Mouse (Mus musculus): ENCODE results near the gene Ppard. TPM values are rescaled to one million over a fixed set of nuclear protein-coding genes. Genes with fewer than 3 reads are reported as not detected.

The Ppard gene
- polyA plus RNA-seq, 1 experiment from 2014 or later: 2.9 TPM

GRCm38 (mm10) chr17:28244214-28244613 lies 11.7 kb downstream of the Ppard start:
- WGBS: 84% methylated on average over 6 of the region's 6 CpGs
- no peaks in the 10 kb centered on the region for H3K27me3 ChIP-seq
- no peaks in the 10 kb centered on the region for H3K9me3 ChIP-seq
- no peak overlapping the region for H3K4me3 ChIP-seq
- H3K4me2 ChIP-seq: no peak overlapping the region
- 0 out of 2 replicates have a peak, but pooled peaks cover 5% of the 10 kb centered on the region for H3K36me3 ChIP-seq
- no peak for ATAC-seq (ENCODE audit: borderline replicate concordance, extremely low read depth, low FRiP score, low TSS enrichment)
- H3K27ac ChIP-seq: peak overlapping the region; percentile 27
- peaks cover 52% of the 10 kb centered on the region for H3K4me1 ChIP-seq
- no peak overlapping the region for H3K9ac ChIP-seq

DNA sequence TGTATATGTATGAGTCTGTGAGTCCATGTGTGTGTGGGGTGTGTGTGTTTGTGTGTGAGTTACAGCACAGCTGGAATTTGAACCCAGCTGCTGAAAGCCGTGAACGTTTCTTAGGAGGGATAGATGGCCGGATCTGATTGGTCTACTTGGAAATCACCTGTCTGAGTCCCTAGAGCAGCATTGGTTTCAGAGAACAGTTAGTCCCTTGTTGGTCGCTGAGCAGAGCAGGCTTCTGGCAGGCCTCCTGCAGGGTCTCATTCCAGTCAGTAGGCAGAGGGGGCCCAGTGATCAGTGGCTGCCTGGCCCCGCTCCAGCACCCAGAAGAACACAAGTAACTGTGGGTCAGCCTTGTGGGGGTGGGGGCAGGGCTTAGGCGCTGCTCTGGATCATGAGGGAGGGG lies 12.2 kb downstream of the Ppard start:
- WGBS: 28% methylated on average over 6 of the region's 6 CpGs
- no peaks in the 10 kb centered on the region for H3K9me3 ChIP-seq
- no peak overlapping the region for H3K4me3 ChIP-seq
- H3K27me3 ChIP-seq: no peaks in the 10 kb centered on the region
- peak; percentile 24; the same call in 1 of the 2 replicates for ATAC-seq (ENCODE audit: borderline replicate concordance, extremely low read depth, low FRiP score, low TSS enrichment)
- no peak overlapping the region for H3K4me2 ChIP-seq
- 0 out of 2 replicates have a peak, but pooled peaks cover 5% of the 10 kb centered on the region for H3K36me3 ChIP-seq
- no peak overlapping the region for H3K9ac ChIP-seq
- peak overlapping the region; percentile 27 for H3K27ac ChIP-seq
- peaks cover 56% of the 10 kb centered on the region for H3K4me1 ChIP-seq

DNA sequence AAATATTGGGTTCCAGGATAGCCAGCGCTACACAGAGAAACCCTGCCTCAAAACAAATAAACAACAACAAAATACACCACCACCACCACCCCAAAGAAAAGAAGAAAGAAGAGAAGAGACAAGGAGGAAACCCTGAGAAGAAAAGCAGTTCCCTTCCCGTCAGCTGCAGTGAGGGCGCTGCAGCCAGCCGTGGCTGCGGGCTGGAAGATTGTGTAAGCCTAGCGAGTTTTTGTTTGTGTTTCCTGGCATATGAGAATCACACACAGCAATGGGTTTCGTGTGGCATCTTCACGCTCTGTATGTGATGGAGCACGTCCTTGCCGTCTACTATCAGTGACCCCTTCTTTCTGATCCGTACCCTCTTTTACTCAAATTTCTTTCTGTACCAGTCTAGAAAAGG lies 14.1 kb downstream of the Ppard start:
- no peak overlapping the region for H3K4me3 ChIP-seq
- no peaks in the 10 kb centered on the region for H3K27me3 ChIP-seq
- no peaks in the 10 kb centered on the region for H3K9me3 ChIP-seq
- no peak overlapping the region for H3K9ac ChIP-seq
- no peak overlapping the region for H3K27ac ChIP-seq
- H3K36me3 ChIP-seq: no peaks in the 10 kb centered on the region
- peaks cover 56% of the 10 kb centered on the region for H3K4me1 ChIP-seq
- 57% methylated on average over 11 of the region's 11 CpGs for WGBS
- H3K4me2 ChIP-seq: no peak overlapping the region
- no peak for ATAC-seq (ENCODE audit: borderline replicate concordance, extremely low read depth, low FRiP score, low TSS enrichment)

DNA sequence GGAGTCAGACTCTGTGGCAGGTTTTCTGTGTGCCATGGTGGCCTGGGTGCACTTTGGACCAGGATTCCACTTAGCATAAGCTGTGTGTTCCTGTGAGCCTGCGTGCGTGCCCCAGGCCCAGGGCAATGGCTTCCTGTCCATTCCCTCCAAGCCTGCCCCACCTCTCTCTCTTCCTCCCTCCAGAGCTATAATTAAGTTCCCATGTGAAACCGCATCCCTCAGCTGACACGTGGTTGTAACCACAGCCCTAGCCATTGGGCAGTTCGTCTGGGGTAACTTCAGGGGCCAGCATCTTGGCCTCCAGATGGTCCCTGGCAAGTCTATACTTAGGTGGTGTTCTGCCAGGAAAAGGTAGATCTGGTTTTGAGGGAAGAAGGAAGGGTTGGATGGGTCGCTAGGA lies 15.1 kb downstream of the Ppard start:
- no peak overlapping the region for H3K4me2 ChIP-seq
- H3K27ac ChIP-seq: no peak overlapping the region
- no peak for ATAC-seq (ENCODE audit: borderline replicate concordance, extremely low read depth, low FRiP score, low TSS enrichment)
- H3K27me3 ChIP-seq: no peaks in the 10 kb centered on the region
- no peak overlapping the region for H3K4me3 ChIP-seq
- peaks cover 56% of the 10 kb centered on the region for H3K4me1 ChIP-seq
- 52% methylated on average over 6 of the region's 6 CpGs for WGBS
- no peaks in the 10 kb centered on the region for H3K9me3 ChIP-seq
- no peak overlapping the region for H3K9ac ChIP-seq
- no peaks in the 10 kb centered on the region for H3K36me3 ChIP-seq

- WGBS: 45% methylated on average over 12 of the region's 12 CpGs
- Histone ChIP-seq H3K27me3 (no peaks in the 10 kb centered on the region), H3K27ac (no peak overlapping the region), H3K4me2 (no peak overlapping the region), H3K9me3 (no peaks in the 10 kb centered on the region), H3K4me1 (peaks cover 55% of the 10 kb centered on the region), H3K36me3 (no peaks in the 10 kb centered on the region), H3K9ac (no peak overlapping the region), H3K4me3 (no peak overlapping the region)
- ATAC-seq (ENCODE audit: borderline replicate concordance, extremely low read depth, low FRiP score, low TSS enrichment): no peak
Observed at GRCm38 (mm10) chr17:28249062-28249461, 16.6 kb downstream of the Ppard start.

- H3K4me3 ChIP-seq: no peak overlapping the region
- WGBS: 70% methylated on average over 12 of the region's 12 CpGs
- H3K9me3 ChIP-seq: no peaks in the 10 kb centered on the region
- no peak overlapping the region for H3K4me2 ChIP-seq
- H3K36me3 ChIP-seq: no peaks in the 10 kb centered on the region
- H3K9ac ChIP-seq: no peak overlapping the region
- no peaks in the 10 kb centered on the region for H3K27me3 ChIP-seq
- H3K4me1 ChIP-seq: peaks cover 60% of the 10 kb centered on the region
- ATAC-seq (ENCODE audit: borderline replicate concordance, extremely low read depth, low FRiP score, low TSS enrichment): no peak
- 0 out of 2 replicates have a peak overlapping the region, but pooled peaks have one; percentile 6 for H3K27ac ChIP-seq
Observed at GRCm38 (mm10) chr17:28251579-28252280, 19.2 kb downstream of the Ppard start.

GRCm38 (mm10) chr17:28252281-28252648 lies 19.8 kb downstream of the Ppard start:
- 0 out of 2 replicates have a peak, but pooled peaks have one; percentile 21 for ATAC-seq (ENCODE audit: borderline replicate concordance, extremely low read depth, low FRiP score, low TSS enrichment)
- H3K36me3 ChIP-seq: no peaks in the 10 kb centered on the region
- H3K9ac ChIP-seq: no peak overlapping the region
- H3K27ac ChIP-seq: no peak overlapping the region
- H3K4me3 ChIP-seq: no peak overlapping the region
- WGBS: 73% methylated on average over 5 of the region's 5 CpGs
- peaks cover 62% of the 10 kb centered on the region for H3K4me1 ChIP-seq
- H3K9me3 ChIP-seq: no peaks in the 10 kb centered on the region
- no peak overlapping the region for H3K4me2 ChIP-seq
- no peaks in the 10 kb centered on the region for H3K27me3 ChIP-seq

- Histone ChIP-seq H3K4me3 (no peak overlapping the region), H3K9ac (no peak overlapping the region), H3K27ac (peak overlapping the region; percentile 29), H3K36me3 (no peaks in the 10 kb centered on the region), H3K4me1 (peaks cover 57% of the 10 kb centered on the region), H3K9me3 (no peaks in the 10 kb centered on the region), H3K4me2 (no peak overlapping the region), H3K27me3 (no peaks in the 10 kb centered on the region)
- 44% methylated on average over 7 of the region's 7 CpGs for WGBS
- ATAC-seq (ENCODE audit: borderline replicate concordance, extremely low read depth, low FRiP score, low TSS enrichment): peak; percentile 29; the same call in 1 of the 2 replicates
Observed at GRCm38 (mm10) chr17:28253216-28253615, 20.7 kb downstream of the Ppard start.

- no peak overlapping the region for H3K4me3 ChIP-seq
- no peak overlapping the region for H3K27ac ChIP-seq
- peaks cover 44% of the 10 kb centered on the region for H3K4me1 ChIP-seq
- 54% methylated on average over 4 of the region's 4 CpGs for WGBS
- no peak overlapping the region for H3K4me2 ChIP-seq
- no peaks in the 10 kb centered on the region for H3K9me3 ChIP-seq
- no peaks in the 10 kb centered on the region for H3K27me3 ChIP-seq
- H3K36me3 ChIP-seq: peaks cover 5% of the 10 kb centered on the region; the same call in 1 of the 2 replicates
- H3K9ac ChIP-seq: no peak overlapping the region
- ATAC-seq (ENCODE audit: borderline replicate concordance, extremely low read depth, low FRiP score, low TSS enrichment): no peak
Observed at GRCm38 (mm10) chr17:28254804-28255203, 22.3 kb downstream of the Ppard start.

DNA sequence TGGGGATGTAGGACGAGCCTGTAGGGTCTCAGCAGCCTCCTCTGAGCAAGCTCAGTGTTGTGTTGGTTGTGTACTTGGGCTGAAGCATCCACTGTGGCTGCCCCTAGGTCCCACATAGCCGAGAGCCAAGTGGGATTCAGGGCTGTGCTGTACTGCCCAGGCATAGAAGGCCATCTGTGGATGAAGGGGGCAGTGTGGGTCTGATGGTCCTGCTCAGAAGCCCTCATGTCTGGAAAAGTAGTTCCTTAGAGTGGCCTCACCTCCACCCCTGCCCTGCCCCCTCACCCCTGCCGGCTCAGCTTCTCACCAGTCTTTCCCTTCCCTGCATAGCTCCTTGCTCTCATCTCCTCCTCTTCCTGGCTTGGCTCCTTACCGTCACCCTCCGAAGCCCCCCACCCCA lies 23.2 kb downstream of the Ppard start:
- Histone ChIP-seq H3K36me3 (peaks cover 5% of the 10 kb centered on the region; the same call in 1 of the 2 replicates), H3K4me3 (no peak overlapping the region), H3K9me3 (no peaks in the 10 kb centered on the region), H3K27ac (peak overlapping the region; percentile 62; the same call in 1 of the 2 replicates), H3K9ac (peak overlapping the region; percentile 4; the same call in 1 of the 2 replicates), H3K4me1 (peaks cover 44% of the 10 kb centered on the region), H3K27me3 (no peaks in the 10 kb centered on the region), H3K4me2 (no peak overlapping the region)
- no peak for ATAC-seq (ENCODE audit: borderline replicate concordance, extremely low read depth, low FRiP score, low TSS enrichment)
- 30% methylated on average over 5 of the region's 5 CpGs for WGBS

GRCm38 (mm10) chr17:28256651-28257328 lies 24.3 kb downstream of the Ppard start:
- peak; percentile 70; the same call in 1 of the 2 replicates for ATAC-seq (ENCODE audit: borderline replicate concordance, extremely low read depth, low FRiP score, low TSS enrichment)
- Histone ChIP-seq H3K4me2 (peak overlapping the region; percentile 27; the same call in 1 of the 2 replicates), H3K4me3 (no peak overlapping the region), H3K4me1 (peaks cover 39% of the 10 kb centered on the region), H3K27me3 (no peaks in the 10 kb centered on the region), H3K9ac (no peak overlapping the region; the same call in 1 of the 2 replicates), H3K27ac (peak overlapping the region; percentile 62), H3K36me3 (peaks cover 5% of the 10 kb centered on the region; the same call in 1 of the 2 replicates), H3K9me3 (no peaks in the 10 kb centered on the region)
- 26% methylated on average over 13 of the region's 13 CpGs for WGBS

DNA sequence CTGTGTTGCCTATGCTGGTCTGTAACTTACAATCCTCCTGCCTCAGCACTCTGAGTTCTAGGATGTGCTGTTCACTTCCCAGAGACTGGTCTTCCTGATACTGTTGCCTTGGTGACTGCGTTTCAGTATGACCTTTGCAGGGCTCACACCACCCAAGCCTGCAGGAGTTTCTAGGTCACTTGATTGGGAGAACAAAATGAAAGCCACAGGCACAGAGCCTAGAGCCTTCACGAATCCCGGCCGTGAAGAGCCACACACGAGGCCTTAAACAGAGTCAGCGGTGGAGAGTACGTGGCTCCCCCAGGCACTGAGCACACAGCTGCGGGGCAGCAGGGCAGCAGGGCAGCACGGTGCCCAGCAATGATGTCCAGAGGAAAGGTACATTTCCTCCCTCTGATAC lies 25.8 kb downstream of the Ppard start:
- Histone ChIP-seq H3K9me3 (no peaks in the 10 kb centered on the region), H3K27ac (no peak overlapping the region), H3K4me3 (no peak overlapping the region), H3K9ac (no peak overlapping the region), H3K27me3 (no peaks in the 10 kb centered on the region), H3K36me3 (peaks cover 5% of the 10 kb centered on the region; the same call in 1 of the 2 replicates), H3K4me1 (peaks cover 31% of the 10 kb centered on the region), H3K4me2 (no peak overlapping the region)
- WGBS: 88% methylated on average over 9 of the region's 9 CpGs
- no peak for ATAC-seq (ENCODE audit: borderline replicate concordance, extremely low read depth, low FRiP score, low TSS enrichment)

Data from lung, embryonic 15.5 days (tissue).